33 mouse cellular contexts compared by ENCODE assay signal in genomic region chr10:76448851-76449250, GRCm38 (mm10). TPM values are rescaled to one million over a fixed set of nuclear protein-coding genes. Genes with fewer than 3 reads are reported as not detected.
DNase-seq lines count a peak whose midpoint lies in the region; ATAC-seq and TF ChIP-seq lines count a peak whose summit lies in the region.
"Had no signal": no experiment of that assay in that cellular context is flagged by ENCODE, and none has a peak within 500 bp of the region (broad histone marks: within the 10 kb centered on the region; RNA-seq: fewer than 3 reads in every experiment).

Gene 2610028H24Rik, plus strand, starts transcription at chr10:76449081.

- no peak for DNase-seq in heart, adult 9 months (ENCODE audit: low spot score in 2 of 2)
- DNase-seq in limb, embryonic 14.5 days (ENCODE audit: low spot score): no peak
- DNase-seq in limb, embryonic 10.5 days (ENCODE audit: low spot score): no peak
- peak; percentile 70 for DNase-seq in lung, postnatal 25 days (ENCODE audit: low spot score)
- DNase-seq in cerebellum, postnatal 14 days: no peak
- no peak for DNase-seq in kidney, adult 2 months
- DNase-seq: adrenal gland, adult 2 months; B cell, adult 2 months; cerebellum, adult 2 months; cerebellum, postnatal 25 days; kidney, adult 8-10 months; kidney, postnatal 4 days; liver; retina, postnatal 1 day; right cerebral cortex, postnatal 14 days; thymus, postnatal 14 days had no signal

- no peak for ATAC-seq in heart, embryonic 11.5 days (replicated peaks; ENCODE audit: insufficient number of reproducible peaks, low FRiP score, low TSS enrichment)
- ATAC-seq in limb, embryonic 14.5 days (ENCODE audit: low FRiP score, low read depth): no peak
- no peak for ATAC-seq in lung, embryonic 16.5 days (ENCODE audit: low read depth)
- ATAC-seq: forebrain, embryonic 13.5 days; hindbrain, embryonic 16.5 days; midbrain, embryonic 13.5 days had no signal

- H3K36me3 ChIP-seq in heart, embryonic 11.5 days (ENCODE audit: control insufficient read depth, insufficient read depth, low read length): no peaks in the 10 kb centered on the region
- H3K36me3 ChIP-seq in limb, embryonic 14.5 days (ENCODE audit: control insufficient read depth, insufficient read depth, low read length): no peaks in the 10 kb centered on the region
- H3K36me3 ChIP-seq in limb, embryonic 10.5 days: no peaks in the 10 kb centered on the region
- no peaks in the 10 kb centered on the region for H3K36me3 ChIP-seq in lung, embryonic 16.5 days (ENCODE audit: control insufficient read depth, insufficient read depth, low read length)
- H3K36me3 ChIP-seq in kidney, adult 2 months (ENCODE audit: control insufficient read depth, insufficient read depth, low read length): no peaks in the 10 kb centered on the region
- H3K36me3 ChIP-seq: embryonic facial prominence, embryonic 10.5 days; embryonic facial prominence, embryonic 15.5 days; heart, embryonic 13.5 days; midbrain, embryonic 13.5 days; neural tube, embryonic 15.5 days; stomach, embryonic 15.5 days had no signal

- TF ChIP-seq POLR2A in limb, embryonic 14.5 days (IDR thresholded peaks at IDR 0.05; ENCODE audit: borderline replicate concordance, extremely low read depth, insufficient read depth, insufficient read length): no peak
- TF ChIP-seq POLR2A in kidney, adult 2 months (IDR thresholded peaks at IDR 0.05; ENCODE audit: low read depth, low read length): no peak

- no peak for TF ChIP-seq CTCF in kidney, adult 2 months (conservative IDR thresholded peaks at IDR 0.05; ENCODE audit: insufficient read depth, insufficient read length, low read depth, low read length)

- H3K4me2 ChIP-seq in heart, embryonic 11.5 days: no peak within 1 kb of the TSS
- H3K4me2 ChIP-seq in limb, embryonic 14.5 days (replicated peaks; ENCODE audit: low read depth, low read length, severe bottlenecking): no peak within 1 kb of the TSS
- no peak within 1 kb of the TSS for H3K4me2 ChIP-seq in lung, embryonic 16.5 days (ENCODE audit: low read depth, low read length)
- H3K4me2 ChIP-seq: embryonic facial prominence, embryonic 15.5 days; forebrain, embryonic 13.5 days; heart, embryonic 13.5 days; midbrain, embryonic 13.5 days; neural tube, embryonic 15.5 days; stomach, embryonic 15.5 days had no signal

- H3K9ac ChIP-seq in heart, embryonic 11.5 days (ENCODE audit: low read depth, low read length): 0 out of 2 replicates have a peak within 1 kb of the TSS, but pooled peaks have one; percentile 5
- H3K9ac ChIP-seq in limb, embryonic 14.5 days (ENCODE audit: low read depth, low read length, severe bottlenecking): 0 out of 2 replicates have a peak within 1 kb of the TSS, but pooled peaks have one; percentile 4
- H3K9ac ChIP-seq in lung, embryonic 16.5 days (ENCODE audit: low read length): 0 out of 2 replicates have a peak within 1 kb of the TSS, but pooled peaks have one; percentile 5
- H3K9ac ChIP-seq: embryonic facial prominence, embryonic 15.5 days; forebrain, embryonic 13.5 days; heart, embryonic 13.5 days; liver, embryonic 14.5 days; midbrain, embryonic 13.5 days; neural tube, embryonic 15.5 days; stomach, embryonic 15.5 days had no signal

- no peaks in the 10 kb centered on the region for H3K4me1 ChIP-seq in heart, embryonic 11.5 days (ENCODE audit: control insufficient read depth, insufficient read depth, low read length)
- peaks cover 2% of the 10 kb centered on the region; the same call in 1 of the 2 replicates for H3K4me1 ChIP-seq in limb, embryonic 14.5 days (ENCODE audit: control insufficient read depth, insufficient read depth, low read length)
- H3K4me1 ChIP-seq in limb, embryonic 10.5 days: 0 out of 2 replicates have a peak, but pooled peaks cover 3% of the 10 kb centered on the region
- H3K4me1 ChIP-seq in lung, embryonic 16.5 days (replicated peaks; ENCODE audit: control insufficient read depth, insufficient read depth, low read length): peaks cover 11% of the 10 kb centered on the region
- H3K4me1 ChIP-seq in kidney, adult 2 months (ENCODE audit: control insufficient read depth, insufficient read depth, low read length): no peaks in the 10 kb centered on the region
- H3K4me1 ChIP-seq: forebrain, embryonic 13.5 days; neural tube, embryonic 15.5 days; stomach, embryonic 15.5 days had no signal

- H3K4me3 ChIP-seq in heart, embryonic 11.5 days (ENCODE audit: low read depth, low read length): no peak within 1 kb of the TSS
- H3K4me3 ChIP-seq in limb, embryonic 14.5 days (replicated peaks; ENCODE audit: low read length): no peak within 1 kb of the TSS
- H3K4me3 ChIP-seq in limb, embryonic 10.5 days: no peak within 1 kb of the TSS
- H3K4me3 ChIP-seq in lung, embryonic 16.5 days (ENCODE audit: low read length): no peak within 1 kb of the TSS
- no peak within 1 kb of the TSS for H3K4me3 ChIP-seq in kidney, adult 2 months (ENCODE audit: insufficient read depth, low read depth, low read length)
- H3K4me3 ChIP-seq: embryonic facial prominence, embryonic 10.5 days; embryonic facial prominence, embryonic 15.5 days; forebrain, embryonic 13.5 days; heart, embryonic 13.5 days; midbrain, embryonic 13.5 days; neural tube, embryonic 15.5 days; stomach, embryonic 15.5 days had no signal

- 69% methylated on average over 5 of the region's 5 CpGs for WGBS in heart, embryonic 11.5 days (ENCODE audit: insufficient replicate concordance)
- 66% methylated on average over 5 of the region's 5 CpGs for WGBS in limb, embryonic 14.5 days
- 75% methylated on average over 5 of the region's 5 CpGs for WGBS in limb, embryonic 10.5 days
- WGBS in lung, embryonic 16.5 days: 45% methylated on average over 5 of the region's 5 CpGs
- 70% methylated on average over 5 of the region's 5 CpGs for WGBS in kidney, adult 2 months

- H3K27ac ChIP-seq in heart, embryonic 11.5 days (ENCODE audit: low read depth, low read length): no peak within 1 kb of the TSS
- no peak within 1 kb of the TSS for H3K27ac ChIP-seq in limb, embryonic 14.5 days (replicated peaks; ENCODE audit: low read depth, low read length)
- no peak within 1 kb of the TSS for H3K27ac ChIP-seq in limb, embryonic 10.5 days
- peak within 1 kb of the TSS; percentile 83 for H3K27ac ChIP-seq in lung, embryonic 16.5 days (ENCODE audit: low read length)
- no peak within 1 kb of the TSS for H3K27ac ChIP-seq in kidney, adult 2 months (ENCODE audit: insufficient read depth, low read depth, low read length)
- H3K27ac ChIP-seq: embryonic facial prominence, embryonic 10.5 days; embryonic facial prominence, embryonic 15.5 days; forebrain, embryonic 13.5 days; kidney, postnatal 0 days; liver, embryonic 14.5 days; macrophage; midbrain, embryonic 13.5 days; neural tube, embryonic 15.5 days; stomach, embryonic 15.5 days had no signal

- H3K27me3 ChIP-seq in heart, embryonic 11.5 days (ENCODE audit: control insufficient read depth, insufficient read depth, low read length): no peaks in the 10 kb centered on the region
- H3K27me3 ChIP-seq in limb, embryonic 14.5 days (ENCODE audit: control insufficient read depth, insufficient read depth, low read length): no peaks in the 10 kb centered on the region
- H3K27me3 ChIP-seq in limb, embryonic 10.5 days (ENCODE audit: low read depth, poor library complexity, severe bottlenecking): no peaks in the 10 kb centered on the region
- H3K27me3 ChIP-seq in lung, embryonic 16.5 days (ENCODE audit: control insufficient read depth, insufficient read depth, low read depth, low read length): no peaks in the 10 kb centered on the region
- H3K27me3 ChIP-seq in kidney, adult 2 months (replicated peaks; ENCODE audit: control insufficient read depth, insufficient read depth, low read length): no peaks in the 10 kb centered on the region
- H3K27me3 ChIP-seq: embryonic facial prominence, embryonic 15.5 days; forebrain, embryonic 13.5 days; midbrain, embryonic 13.5 days; neural tube, embryonic 15.5 days; stomach, embryonic 15.5 days had no signal

- H3K9me3 ChIP-seq in heart, embryonic 11.5 days (replicated peaks; ENCODE audit: control insufficient read depth, low read length): no peaks in the 10 kb centered on the region
- H3K9me3 ChIP-seq in limb, embryonic 14.5 days (ENCODE audit: control insufficient read depth, low read length): no peaks in the 10 kb centered on the region
- no peaks in the 10 kb centered on the region for H3K9me3 ChIP-seq in limb, embryonic 10.5 days (replicated peaks)
- H3K9me3 ChIP-seq in lung, embryonic 16.5 days (ENCODE audit: control insufficient read depth, low read length): no peaks in the 10 kb centered on the region
- H3K9me3 ChIP-seq: embryonic facial prominence, embryonic 10.5 days; embryonic facial prominence, embryonic 15.5 days; forebrain, embryonic 13.5 days; heart, embryonic 13.5 days; midbrain, embryonic 13.5 days; neural tube, embryonic 15.5 days; stomach, embryonic 15.5 days had no signal

RNA-seq across cellular contexts. Expression of gene 2610028H24Rik, which starts in this region (rescaled TPM):
- polyA plus RNA-seq in heart, embryonic 11.5 days (2014; fragmentation: Nextera tagmentation; extraction: Ambion mirVana): not detected in 2 replicates
- not detected in 2 replicates for polyA plus RNA-seq in limb, embryonic 14.5 days (2012; rRNA removed)
- polyA plus RNA-seq in limb, embryonic 14.5 days (2014; fragmentation: Nextera tagmentation; extraction: Ambion mirVana): not detected in 2 replicates
- not detected in 2 replicates for polyA plus RNA-seq in limb, embryonic 10.5 days (2016; fragmentation: Nextera tagmentation; extraction: Ambion mirVana)
- 3.6 and 4.6 TPM in 2 replicates for polyA plus RNA-seq in lung, embryonic 16.5 days (2015; fragmentation: Nextera tagmentation; extraction: Ambion mirVana)
- 0.08 and 0.12 TPM in 2 replicates for polyA plus RNA-seq in kidney, adult 2 months (2012; rRNA removed)
- polyA plus RNA-seq: adrenal gland, adult 2 months; cerebellum, adult 2 months; embryonic facial prominence, embryonic 10.5 days; forebrain, embryonic 13.5 days; heart, embryonic 13.5 days; hindbrain, embryonic 11.5 days; hindbrain, embryonic 16.5 days; intestine, embryonic 14.5 days; kidney, postnatal 0 days; liver, embryonic 14.5 days; macrophage; midbrain, embryonic 13.5 days; neural tube, embryonic 15.5 days; small intestine, adult 2 months; stomach, embryonic 15.5 days; urinary bladder, adult 2 months had no signal
